27 mouse cellular contexts compared by ENCODE assay signal in the genomic region with DNA sequence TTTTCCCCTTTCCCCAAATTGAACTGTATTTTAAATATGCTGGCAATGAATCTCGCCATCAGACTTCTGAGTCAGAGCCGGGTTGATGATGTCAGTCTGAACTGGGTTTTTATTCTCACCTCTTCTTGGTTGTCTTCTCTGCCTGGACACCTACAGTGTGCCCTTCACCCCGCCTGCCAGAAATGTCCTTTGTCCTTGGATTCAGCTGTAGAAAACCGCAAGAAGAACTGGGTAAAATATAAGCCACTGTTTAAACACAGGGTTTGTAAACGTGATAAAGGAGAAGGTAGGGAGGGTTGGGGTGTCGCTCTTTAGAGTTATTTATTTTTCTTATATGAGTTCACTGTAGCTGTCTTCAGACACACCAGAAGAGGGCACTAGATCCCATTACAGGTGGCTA. TPM values are rescaled to one million over a fixed set of nuclear protein-coding genes. Genes with fewer than 3 reads are reported as not detected.
DNase-seq lines count a peak whose midpoint lies in the region; ATAC-seq lines count a peak whose summit lies in the region.
"Had no signal": no experiment of that assay in that cellular context is flagged by ENCODE, and none has a peak within 500 bp of the region (broad histone marks: within the 10 kb centered on the region; RNA-seq: fewer than 3 reads in every experiment).

No protein-coding gene starts in this region.

- H3K9ac ChIP-seq in intestine, embryonic 15.5 days: no peak overlapping the region
- H3K9ac ChIP-seq in intestine, embryonic 16.5 days (ENCODE audit: low read depth, low read length): no peak overlapping the region
- no peak overlapping the region for H3K9ac ChIP-seq in stomach, embryonic 15.5 days
- no peak overlapping the region for H3K9ac ChIP-seq in forebrain, embryonic 11.5 days (ENCODE audit: low read length)
- H3K9ac ChIP-seq in midbrain, embryonic 16.5 days (ENCODE audit: low read depth, low read length): no peak overlapping the region
- H3K9ac ChIP-seq: embryonic facial prominence, embryonic 12.5 days; embryonic facial prominence, embryonic 15.5 days; forebrain, embryonic 13.5 days; heart, embryonic 13.5 days; hindbrain, embryonic 14.5 days had no signal

- WGBS in intestine, embryonic 15.5 days: 61% methylated on average over 6 of the region's 6 CpGs
- WGBS in intestine, embryonic 16.5 days: 58% methylated on average over 6 of the region's 6 CpGs
- 70% methylated on average over 6 of the region's 6 CpGs for WGBS in stomach, embryonic 15.5 days
- 85% methylated on average over 6 of the region's 6 CpGs for WGBS in forebrain, embryonic 11.5 days
- 92% methylated on average over 6 of the region's 6 CpGs for WGBS in midbrain, embryonic 16.5 days

- H3K27me3 ChIP-seq in intestine, embryonic 15.5 days (replicated peaks): no peaks in the 10 kb centered on the region
- no peaks in the 10 kb centered on the region for H3K27me3 ChIP-seq in intestine, embryonic 16.5 days (replicated peaks; ENCODE audit: control insufficient read depth, insufficient read depth, low read length)
- H3K27me3 ChIP-seq in stomach, embryonic 15.5 days (replicated peaks): no peaks in the 10 kb centered on the region
- H3K27me3 ChIP-seq in forebrain, embryonic 11.5 days (ENCODE audit: control insufficient read depth, insufficient read depth, low read length): no peaks in the 10 kb centered on the region
- no peaks in the 10 kb centered on the region for H3K27me3 ChIP-seq in midbrain, embryonic 16.5 days (ENCODE audit: control insufficient read depth, insufficient read depth, low read depth, low read length)
- H3K27me3 ChIP-seq: embryonic facial prominence, embryonic 12.5 days; embryonic facial prominence, embryonic 15.5 days; forebrain, embryonic 13.5 days; heart, embryonic 13.5 days had no signal

- DNase-seq in yolk sac, embryonic 10.5 days (ENCODE audit: low spot score): peak; percentile 77
- no peak for DNase-seq in forebrain, embryonic 11.5 days (ENCODE audit: low spot score)
- DNase-seq: adrenal gland, adult 2 months; adrenal gland, postnatal 14 days; cerebellum, adult 11 months; cerebellum, adult 2 months; cerebellum, adult 9-11 months; cerebellum, postnatal 25 days; gastrocnemius, postnatal 10 days; gastrocnemius, postnatal 36 days; heart, adult 2 months; heart, postnatal 14 days; heart, postnatal 4 days had no signal

- H3K36me3 ChIP-seq in intestine, embryonic 15.5 days: no peaks in the 10 kb centered on the region
- H3K36me3 ChIP-seq in intestine, embryonic 16.5 days (ENCODE audit: control insufficient read depth, insufficient read depth, low read length): no peaks in the 10 kb centered on the region
- H3K36me3 ChIP-seq in stomach, embryonic 15.5 days: no peaks in the 10 kb centered on the region
- H3K36me3 ChIP-seq in forebrain, embryonic 11.5 days (ENCODE audit: control insufficient read depth, insufficient read depth, low read length): no peaks in the 10 kb centered on the region
- H3K36me3 ChIP-seq in midbrain, embryonic 16.5 days (ENCODE audit: control insufficient read depth, insufficient read depth, low read length): no peaks in the 10 kb centered on the region
- H3K36me3 ChIP-seq: embryonic facial prominence, embryonic 12.5 days; embryonic facial prominence, embryonic 15.5 days; heart, embryonic 10.5 days; heart, embryonic 13.5 days had no signal

- no peak overlapping the region for H3K27ac ChIP-seq in intestine, embryonic 15.5 days
- H3K27ac ChIP-seq in intestine, embryonic 16.5 days (ENCODE audit: low read length): no peak overlapping the region
- H3K27ac ChIP-seq in stomach, embryonic 15.5 days: no peak overlapping the region
- no peak overlapping the region for H3K27ac ChIP-seq in forebrain, embryonic 11.5 days (ENCODE audit: low read depth, low read length)
- H3K27ac ChIP-seq in midbrain, embryonic 16.5 days (ENCODE audit: low read length): no peak overlapping the region
- H3K27ac ChIP-seq: embryonic facial prominence, embryonic 12.5 days; embryonic facial prominence, embryonic 15.5 days; forebrain, embryonic 13.5 days; heart, adult 2 months; heart, embryonic 10.5 days; heart, embryonic 13.5 days; hindbrain, embryonic 14.5 days had no signal

- H3K4me3 ChIP-seq in intestine, embryonic 15.5 days (replicated peaks): no peak overlapping the region
- no peak overlapping the region for H3K4me3 ChIP-seq in intestine, embryonic 16.5 days (ENCODE audit: low read length)
- H3K4me3 ChIP-seq in stomach, embryonic 15.5 days (replicated peaks): no peak overlapping the region
- no peak overlapping the region for H3K4me3 ChIP-seq in forebrain, embryonic 11.5 days (ENCODE audit: low read depth, low read length)
- no peak overlapping the region for H3K4me3 ChIP-seq in midbrain, embryonic 16.5 days (ENCODE audit: low read depth, low read length)
- H3K4me3 ChIP-seq: embryonic facial prominence, embryonic 12.5 days; embryonic facial prominence, embryonic 15.5 days; forebrain, embryonic 13.5 days; heart, adult 2 months; heart, embryonic 10.5 days; heart, embryonic 13.5 days had no signal

- H3K9me3 ChIP-seq in intestine, embryonic 15.5 days: no peaks in the 10 kb centered on the region
- H3K9me3 ChIP-seq in intestine, embryonic 16.5 days (ENCODE audit: control insufficient read depth, low read length): no peaks in the 10 kb centered on the region
- no peaks in the 10 kb centered on the region for H3K9me3 ChIP-seq in stomach, embryonic 15.5 days
- H3K9me3 ChIP-seq in forebrain, embryonic 11.5 days (ENCODE audit: control insufficient read depth, low read length): no peaks in the 10 kb centered on the region
- no peaks in the 10 kb centered on the region for H3K9me3 ChIP-seq in midbrain, embryonic 16.5 days (replicated peaks; ENCODE audit: control insufficient read depth, low read length, poor library complexity, severe bottlenecking)
- H3K9me3 ChIP-seq: embryonic facial prominence, embryonic 12.5 days; embryonic facial prominence, embryonic 15.5 days; forebrain, embryonic 13.5 days; heart, embryonic 10.5 days; heart, embryonic 13.5 days had no signal

- peak; percentile 47; the same call in 1 of the 2 replicates for ATAC-seq in intestine, embryonic 15.5 days
- peak; percentile 53 for ATAC-seq in intestine, embryonic 16.5 days
- ATAC-seq in stomach, embryonic 15.5 days (ENCODE audit: insufficient read depth, low FRiP score, low read depth): peak; percentile 73
- no peak for ATAC-seq in forebrain, embryonic 11.5 days (replicated peaks; ENCODE audit: low FRiP score)
- ATAC-seq in midbrain, embryonic 16.5 days: no peak
- ATAC-seq: CD4-positive, CD25-positive, alpha-beta regulatory T cell, adult 4 months; forebrain, embryonic 13.5 days; forebrain, embryonic 16.5 days had no signal

- H3K4me2 ChIP-seq in intestine, embryonic 15.5 days (replicated peaks): no peak overlapping the region
- H3K4me2 ChIP-seq in intestine, embryonic 16.5 days (ENCODE audit: low read depth, low read length): no peak overlapping the region
- no peak overlapping the region for H3K4me2 ChIP-seq in stomach, embryonic 15.5 days
- H3K4me2 ChIP-seq in forebrain, embryonic 11.5 days (ENCODE audit: low read depth, low read length, severe bottlenecking): no peak overlapping the region
- H3K4me2 ChIP-seq in midbrain, embryonic 16.5 days (ENCODE audit: low read length): no peak overlapping the region
- H3K4me2 ChIP-seq: embryonic facial prominence, embryonic 12.5 days; embryonic facial prominence, embryonic 15.5 days; forebrain, embryonic 13.5 days; heart, embryonic 13.5 days; hindbrain, embryonic 14.5 days had no signal

- 0 out of 2 replicates have a peak, but pooled peaks cover 2% of the 10 kb centered on the region for H3K4me1 ChIP-seq in intestine, embryonic 15.5 days (replicated peaks)
- 0 out of 2 replicates have a peak, but pooled peaks cover under 1% of the 10 kb centered on the region for H3K4me1 ChIP-seq in intestine, embryonic 16.5 days (ENCODE audit: control insufficient read depth, insufficient read depth, low read length)
- no peaks in the 10 kb centered on the region for H3K4me1 ChIP-seq in stomach, embryonic 15.5 days
- no peaks in the 10 kb centered on the region for H3K4me1 ChIP-seq in forebrain, embryonic 11.5 days (replicated peaks; ENCODE audit: control insufficient read depth, insufficient read depth, low read length)
- no peaks in the 10 kb centered on the region for H3K4me1 ChIP-seq in midbrain, embryonic 16.5 days (ENCODE audit: control insufficient read depth, insufficient read depth, low read length)
- H3K4me1 ChIP-seq: embryonic facial prominence, embryonic 12.5 days; forebrain, embryonic 13.5 days had no signal

RNA-seq across cellular contexts. Expression of a gene that starts 9.3 kb away (rescaled TPM):
- 0.06 TPM in 1 of 2 replicates, not detected in the other for polyA plus RNA-seq in intestine, embryonic 15.5 days (2015; fragmentation: Nextera tagmentation; extraction: Ambion mirVana)
- polyA plus RNA-seq in intestine, embryonic 16.5 days (2015; fragmentation: Nextera tagmentation; extraction: Ambion mirVana): 0.06 and 0.07 TPM in 2 replicates
- 0.08 TPM in 2 replicates for polyA plus RNA-seq in stomach, embryonic 15.5 days (2015; fragmentation: Nextera tagmentation; extraction: Ambion mirVana)
- not detected in 2 replicates for polyA plus RNA-seq in forebrain, embryonic 11.5 days (2014; fragmentation: Nextera tagmentation; extraction: Ambion mirVana)
- not detected in 2 replicates for polyA plus RNA-seq in midbrain, embryonic 16.5 days (2015; fragmentation: Nextera tagmentation; extraction: Ambion mirVana)
- polyA plus RNA-seq: CD4-positive, CD25-positive, alpha-beta regulatory T cell, adult 4 months; forebrain, embryonic 13.5 days; forebrain, embryonic 16.5 days; hindbrain, embryonic 11.5 days; hindbrain, embryonic 14.5 days had no signal

RNA-seq across cellular contexts. Expression of a gene that starts 37.0 kb away (rescaled TPM):
- polyA plus RNA-seq in intestine, embryonic 15.5 days (2015; fragmentation: Nextera tagmentation; extraction: Ambion mirVana): 9.6 and 10.9 TPM in 2 replicates
- polyA plus RNA-seq in intestine, embryonic 16.5 days (2015; fragmentation: Nextera tagmentation; extraction: Ambion mirVana): 8.3 and 9.2 TPM in 2 replicates
- polyA plus RNA-seq in stomach, embryonic 15.5 days (2015; fragmentation: Nextera tagmentation; extraction: Ambion mirVana): 12.3 and 13.3 TPM in 2 replicates
- polyA plus RNA-seq in forebrain, embryonic 11.5 days (2014; fragmentation: Nextera tagmentation; extraction: Ambion mirVana): 3.7 and 3.9 TPM in 2 replicates
- 7.6 and 8.0 TPM in 2 replicates for polyA plus RNA-seq in midbrain, embryonic 16.5 days (2015; fragmentation: Nextera tagmentation; extraction: Ambion mirVana)

RNA-seq across cellular contexts. Expression of a gene that starts 48.3 kb away (rescaled TPM):
- 5.3 and 5.9 TPM in 2 replicates for polyA plus RNA-seq in intestine, embryonic 15.5 days (2015; fragmentation: Nextera tagmentation; extraction: Ambion mirVana)
- polyA plus RNA-seq in intestine, embryonic 16.5 days (2015; fragmentation: Nextera tagmentation; extraction: Ambion mirVana): 5.0 and 5.1 TPM in 2 replicates
- polyA plus RNA-seq in stomach, embryonic 15.5 days (2015; fragmentation: Nextera tagmentation; extraction: Ambion mirVana): 5.7 and 6.7 TPM in 2 replicates
- polyA plus RNA-seq in forebrain, embryonic 11.5 days (2014; fragmentation: Nextera tagmentation; extraction: Ambion mirVana): 1.5 and 1.6 TPM in 2 replicates
- 0.75 and 1.0 TPM in 2 replicates for polyA plus RNA-seq in midbrain, embryonic 16.5 days (2015; fragmentation: Nextera tagmentation; extraction: Ambion mirVana)

RNA-seq across cellular contexts. Expression of a gene that starts 59.2 kb away (rescaled TPM):
- polyA plus RNA-seq in intestine, embryonic 15.5 days (2015; fragmentation: Nextera tagmentation; extraction: Ambion mirVana): 0.14 and 0.40 TPM in 2 replicates
- polyA plus RNA-seq in intestine, embryonic 16.5 days (2015; fragmentation: Nextera tagmentation; extraction: Ambion mirVana): 0.70 and 0.72 TPM in 2 replicates
- polyA plus RNA-seq in stomach, embryonic 15.5 days (2015; fragmentation: Nextera tagmentation; extraction: Ambion mirVana): 0.88 and 1.4 TPM in 2 replicates
- not detected in 2 replicates for polyA plus RNA-seq in forebrain, embryonic 11.5 days (2014; fragmentation: Nextera tagmentation; extraction: Ambion mirVana)
- not detected in 2 replicates for polyA plus RNA-seq in midbrain, embryonic 16.5 days (2015; fragmentation: Nextera tagmentation; extraction: Ambion mirVana)
- polyA plus RNA-seq: adrenal gland, adult 2 months; C2C12; cerebellum, adult 2 months; forebrain, embryonic 13.5 days; forebrain, embryonic 16.5 days; heart, adult 2 months; heart, embryonic 10.5 days; heart, embryonic 13.5 days; hindbrain, embryonic 11.5 days; hindbrain, embryonic 14.5 days had no signal

Comparison
In these comparisons a context has a peak if more than half of its experiments do, and no peak if none do; other contexts are left out.
1. ATAC-seq: peak in intestine, embryonic 15.5 days (single experiment), intestine, embryonic 16.5 days (single experiment) and stomach, embryonic 15.5 days (single experiment); none in forebrain, embryonic 11.5 days (single experiment) and midbrain, embryonic 16.5 days (single experiment).